Mouse (Mus musculus) G1E (cell line): ENCODE results near the gene Eipr1. TPM values are rescaled to one million over a fixed set of nuclear protein-coding genes. Genes with fewer than 3 reads are reported as not detected.

ENCODE experiments used
- ATAC-seq: 2 replicates; pipeline ENCODE4 v1.8.0; 2016; ENCODE audit warnings: mild to moderate bottlenecking; ENCODE audit not compliant: insufficient number of reproducible peaks, poor library complexity, low FRiP score, severe bottlenecking; ENCODE audit errors: extremely low read depth
- DNase-seq: peaks from one replicate; pipeline ENCODE4 v3.0.0; 2012; ENCODE audit warnings: low spot score
- H3K27me3 ChIP-seq: 2 replicates; pipeline ENCODE4 v1.6.1; 2012; ENCODE audit warnings: mild to moderate bottlenecking, low read length, inconsistent platforms; ENCODE audit not compliant: insufficient read depth
- H3K36me3 ChIP-seq: replicated peaks from 2 replicates; pipeline ENCODE3; 2012; ENCODE audit warnings: mild to moderate bottlenecking, inconsistent platforms
- H3K4me1 ChIP-seq: 2 replicates; pipeline ENCODE4 v1.6.1; 2012; ENCODE audit warnings: low read depth, low read length, inconsistent platforms, mixed read lengths; ENCODE audit not compliant: insufficient read depth
- H3K4me3 ChIP-seq: 2 replicates; pipeline ENCODE4 v1.5.1; 2012; ENCODE audit warnings: low read depth, mild to moderate bottlenecking, inconsistent platforms, low read length, moderate library complexity, mixed read lengths
- H3K9me3 ChIP-seq: replicated peaks from 2 replicates; pipeline ENCODE4 v1.6.1; 2012; ENCODE audit warnings: inconsistent platforms
- CTCF ChIP-seq: IDR thresholded peaks from 2 replicates; pipeline ENCODE4 v1.5.1; 2012; ENCODE audit warnings: low read depth, low read length, inconsistent platforms, mixed read lengths
- GATA1 ChIP-seq: IDR thresholded peaks from 2 replicates; pipeline ENCODE4 v1.6.1; 2012; ENCODE audit warnings: borderline replicate concordance, low read length, inconsistent platforms, mixed read lengths
- GATA2 ChIP-seq: IDR thresholded peaks from 2 replicates; pipeline ENCODE4 v1.6.1; 2012; ENCODE audit warnings: low read depth, low read length, inconsistent platforms, borderline replicate concordance
- POLR2AphosphoS5 ChIP-seq: IDR thresholded peaks from 2 replicates; pipeline ENCODE4 v1.6.1; 2012; ENCODE audit warnings: low read depth, low read length, inconsistent platforms; ENCODE audit not compliant: insufficient replicate concordance
- TAL1 ChIP-seq: conservative IDR thresholded peaks from 2 replicates; pipeline ENCODE4 v1.6.1; 2012; ENCODE audit warnings: low read depth, low read length, inconsistent platforms, mixed read lengths
- polyA plus RNA-seq: library from polyadenylated mRNA; stranded (reverse); fragments of >175 nt; gene quantifications from 2 replicates; pipeline ENCODE4 v1.2.3, GENCODE M21; 2012
- total RNA-seq, 2 experiments: library from RNA; stranded (forward) in 1 of 2; stranded (reverse) in 1 of 2; fragments of 200-1000 nt in 1 of 2; fragments of >200 nt in 1 of 2; fragmentation: Nextera tagmentation in 1 of 2; gene quantifications; 2 replicates each; pipeline ENCODE4 v1.2.3; 2014 to 2017

The Eipr1 gene
- total and polyA plus RNA-seq, 3 experiments, result 11.0 to 52.8 (median 22.4) TPM

- ATAC-seq (no peak), DNase-seq (no peak)
- H3K4me3 ChIP-seq, result no peak overlapping the region
- H3K4me1 ChIP-seq, result no peaks in the 10 kb centered on the region
- TF ChIP-seq CTCF, result peak; percentile 6; the same call in 1 of the 2 replicates
- TF ChIP-seq GATA1, result no peak
- peaks cover 85% of the 10 kb centered on the region for H3K36me3 ChIP-seq
- no peaks in the 10 kb centered on the region for H3K27me3 ChIP-seq
- no peaks in the 10 kb centered on the region for H3K9me3 ChIP-seq
Observed at GRCm38 (mm10) chr12:28863260-28863659, 111.7 kb downstream of the Eipr1 start.

GRCm38 (mm10) chr12:28866121-28866520 lies 114.5 kb downstream of the Eipr1 start:
- H3K4me3 ChIP-seq, result no peak overlapping the region
- TF ChIP-seq CTCF (no peak), TAL1 (no peak), GATA2 (no peak), POLR2AphosphoS5 (no peak), GATA1 (no peak)
- no peaks in the 10 kb centered on the region for H3K27me3 ChIP-seq
- DNase-seq (no peak), ATAC-seq (no peak)
- H3K9me3 ChIP-seq, result no peaks in the 10 kb centered on the region
- no peaks in the 10 kb centered on the region for H3K4me1 ChIP-seq
- H3K36me3 ChIP-seq, result peaks cover 97% of the 10 kb centered on the region

GRCm38 (mm10) chr12:28868794-28869193 lies 117.2 kb downstream of the Eipr1 start:
- no peak for TF ChIP-seq POLR2AphosphoS5
- TF ChIP-seq GATA2, result no peak
- no peak for TF ChIP-seq GATA1
- TF ChIP-seq TAL1, result no peak
- no peak for TF ChIP-seq CTCF
- ATAC-seq (no peak), DNase-seq (no peak)
- H3K4me3 ChIP-seq, result no peak overlapping the region
- no peaks in the 10 kb centered on the region for H3K4me1 ChIP-seq
- no peaks in the 10 kb centered on the region for H3K9me3 ChIP-seq
- no peaks in the 10 kb centered on the region for H3K27me3 ChIP-seq
- peaks cover 98% of the 10 kb centered on the region for H3K36me3 ChIP-seq

GRCm38 (mm10) chr12:28872271-28872670 lies 120.7 kb downstream of the Eipr1 start:
- DNase-seq (no peak), ATAC-seq (no peak)
- no peaks in the 10 kb centered on the region for H3K4me1 ChIP-seq
- no peaks in the 10 kb centered on the region for H3K27me3 ChIP-seq
- no peaks in the 10 kb centered on the region for H3K9me3 ChIP-seq
- H3K36me3 ChIP-seq, result peaks cover 79% of the 10 kb centered on the region
- TF ChIP-seq CTCF (no peak), GATA1 (no peak), TAL1 (no peak), POLR2AphosphoS5 (no peak), GATA2 (no peak)
- no peak overlapping the region for H3K4me3 ChIP-seq

GRCm38 (mm10) chr12:28874781-28875251 lies 123.2 kb downstream of the Eipr1 start:
- ATAC-seq, result no peak
- no peak for TF ChIP-seq TAL1
- TF ChIP-seq GATA2, result no peak
- TF ChIP-seq POLR2AphosphoS5, result no peak
- no peaks in the 10 kb centered on the region for H3K4me1 ChIP-seq

GRCm38 (mm10) chr12:28875471-28875870 lies 123.9 kb downstream of the Eipr1 start:
- ATAC-seq, result no peak
- Histone ChIP-seq H3K36me3 (peaks cover 56% of the 10 kb centered on the region), H3K9me3 (no peaks in the 10 kb centered on the region), H3K4me1 (no peaks in the 10 kb centered on the region), H3K27me3 (no peaks in the 10 kb centered on the region), H3K4me3 (no peak overlapping the region)
- TF ChIP-seq TAL1, result no peak
- TF ChIP-seq GATA1, result no peak
- TF ChIP-seq GATA2, result no peak
- no peak for TF ChIP-seq POLR2AphosphoS5
- TF ChIP-seq CTCF, result no peak
- no peak for DNase-seq

More at GRCm38 (mm10) chr12:28874781-28875251, 123.2 kb downstream of the Eipr1 start:
- no peaks in the 10 kb centered on the region for H3K27me3 ChIP-seq
- H3K36me3 ChIP-seq, result peaks cover 63% of the 10 kb centered on the region
- no peak for DNase-seq
- H3K4me3 ChIP-seq, result no peak overlapping the region
- H3K9me3 ChIP-seq, result no peaks in the 10 kb centered on the region
